Mouse (Mus musculus) olfactory bulb, adult 2 months (tissue): ENCODE measurements around the gene Tspan14.

ENCODE experiments used
- CTCF ChIP-seq: fragments of 200-500 bp; IDR thresholded peaks from 2 replicates; pipeline ENCODE4 v1.5.1; 2012; ENCODE audit warnings: low read depth, mild to moderate bottlenecking, low read length, moderate library complexity; ENCODE audit not compliant: insufficient read depth
- POLR2A ChIP-seq: fragments of 200-500 bp; IDR thresholded peaks from 2 replicates; pipeline ENCODE4 v1.6.1; 2012; ENCODE audit warnings: mild to moderate bottlenecking, low read depth, low read length, moderate library complexity; ENCODE audit not compliant: insufficient read depth

DNA sequence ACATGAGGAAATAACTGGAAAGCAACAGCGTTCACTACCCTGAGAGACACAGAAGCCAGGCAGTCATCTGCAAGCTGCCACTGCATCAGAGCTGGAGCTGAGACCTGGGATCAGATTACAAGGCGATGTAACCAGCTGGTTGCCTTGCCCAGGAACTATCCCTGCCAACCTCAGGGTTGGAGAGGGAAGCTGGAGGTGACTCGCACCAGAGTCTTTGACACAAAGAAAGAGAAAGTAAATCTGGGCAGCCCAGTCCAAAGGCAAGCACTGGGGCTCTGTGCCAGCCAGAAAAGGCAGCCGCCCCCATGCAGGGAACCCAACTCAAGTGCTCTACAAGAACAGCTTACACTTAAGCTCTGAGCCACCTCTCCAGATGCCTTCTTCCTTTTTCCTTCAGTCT, 81.4 kb downstream of the Tspan14 start:
- TF ChIP-seq CTCF (no peak), POLR2A (no peak)
